Mouse (Mus musculus) retina, postnatal 1 day (tissue): ENCODE measurements at regions not wholly inside any gene's neighbourhood (a gene's known extent, or its start where the extent isn't known, plus 50 kb on each side); places are given as distances from the start of the nearest gene placed in this dataset.

Experiments
- DNase-seq: peaks from one replicate; pipeline ENCODE4 v3.0.0-alpha.2; 2012

GRCm38 (mm10) chrX:58093245-58093644, 70.7 kb downstream of the Zic3 start:
- peak; percentile 30 for DNase-seq

- DNase-seq: no peak
Observed at GRCm38 (mm10) chrX:58117761-58118426, 95.4 kb downstream of the Zic3 start.

GRCm38 (mm10) chrX:58155371-58156124, 133.0 kb downstream of the Zic3 start:
- DNase-seq: peak; percentile 45

GRCm38 (mm10) chrX:58157361-58157760, 134.9 kb downstream of the Zic3 start:
- DNase-seq: no peak

GRCm38 (mm10) chrX:58166184-58166904, 143.8 kb downstream of the Zic3 start:
- DNase-seq: no peak

GRCm38 (mm10) chrX:58174326-58174725, 151.8 kb downstream of the Zic3 start:
- DNase-seq: no peak
